Mouse (Mus musculus): Measurements from ENCODE around the gene Prkcb. TPM values are rescaled to one million over a fixed set of nuclear protein-coding genes. Genes with fewer than 3 reads are reported as not detected.
A peak's percentile ranks its signal among the peaks of the same experiment; 100 is the strongest.

Gene Prkcb
- polyA plus RNA-seq, 1 experiment from 2014 or later: 4.1 TPM

- H3K9ac ChIP-seq (ENCODE audit: low read depth, low read length): no peak overlapping the region
- no peak overlapping the region for H3K27ac ChIP-seq (ENCODE audit: low read length)
- no peaks in the 10 kb centered on the region for H3K27me3 ChIP-seq (replicated peaks; ENCODE audit: control insufficient read depth, insufficient read depth, low read length)
- H3K4me1 ChIP-seq (ENCODE audit: control insufficient read depth, insufficient read depth, low read length): no peaks in the 10 kb centered on the region
- no peak overlapping the region for H3K4me2 ChIP-seq (ENCODE audit: low read depth, low read length)
- 83% methylated on average over 7 of the region's 7 CpGs for WGBS
- no peak for ATAC-seq
- no peak overlapping the region for H3K4me3 ChIP-seq (ENCODE audit: low read length)
- no peaks in the 10 kb centered on the region for H3K9me3 ChIP-seq (ENCODE audit: control insufficient read depth, low read length)
- no peaks in the 10 kb centered on the region for H3K36me3 ChIP-seq (ENCODE audit: control insufficient read depth, insufficient read depth, low read length)
Measured at GRCm38 (mm10) chr7:122367303-122368007, 78.9 kb downstream of the Prkcb start.

DNA sequence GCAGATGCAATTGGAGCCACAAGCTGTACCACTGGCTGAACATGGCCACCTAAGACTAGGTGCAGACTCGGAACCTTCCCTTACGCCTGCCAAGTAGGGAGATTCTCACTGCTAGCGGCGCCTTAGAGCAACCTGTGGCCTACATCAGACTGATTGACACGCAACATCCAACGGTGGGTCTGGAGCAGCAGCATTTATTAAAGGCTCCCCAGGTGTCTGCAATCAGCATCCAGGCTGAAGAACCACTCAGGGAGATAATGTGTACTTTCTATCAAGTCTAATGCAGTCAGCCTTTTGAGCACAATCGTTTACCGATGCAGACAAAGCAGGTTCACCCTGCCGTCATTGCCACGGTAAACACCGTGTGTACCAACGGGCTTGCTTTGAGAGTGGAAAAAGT lies 81.9 kb downstream of the Prkcb start:
- H3K27ac ChIP-seq (ENCODE audit: low read length): no peak overlapping the region
- no peaks in the 10 kb centered on the region for H3K9me3 ChIP-seq (ENCODE audit: control insufficient read depth, low read length)
- H3K4me2 ChIP-seq (ENCODE audit: low read depth, low read length): no peak overlapping the region
- no peaks in the 10 kb centered on the region for H3K36me3 ChIP-seq (ENCODE audit: control insufficient read depth, insufficient read depth, low read length)
- H3K27me3 ChIP-seq (replicated peaks; ENCODE audit: control insufficient read depth, insufficient read depth, low read length): no peaks in the 10 kb centered on the region
- no peaks in the 10 kb centered on the region for H3K4me1 ChIP-seq (ENCODE audit: control insufficient read depth, insufficient read depth, low read length)
- 86% methylated on average over 12 of the region's 12 CpGs for WGBS
- no peak for ATAC-seq
- H3K9ac ChIP-seq (ENCODE audit: low read depth, low read length): no peak overlapping the region
- no peak overlapping the region for H3K4me3 ChIP-seq (ENCODE audit: low read length)

DNA sequence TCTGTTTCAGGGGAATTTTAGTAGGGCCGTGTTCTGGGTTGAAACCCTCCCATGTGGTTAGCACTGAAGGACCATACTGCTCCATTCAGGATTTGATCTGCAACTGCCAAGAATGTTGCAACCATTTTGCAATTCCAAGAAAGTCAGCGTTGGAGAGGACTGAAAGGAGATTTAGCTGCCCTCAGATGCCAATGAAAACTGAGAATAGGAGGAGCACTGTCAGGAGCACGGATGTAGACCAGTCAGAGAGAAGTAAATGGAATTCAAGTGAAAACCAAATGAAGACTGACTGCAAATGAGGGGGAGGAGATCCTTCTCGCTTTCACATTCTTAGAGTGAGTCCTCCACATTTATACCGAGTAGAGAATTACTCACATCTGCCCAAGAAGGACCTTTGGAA lies 83.4 kb downstream of the Prkcb start:
- ATAC-seq: no peak
- no peaks in the 10 kb centered on the region for H3K9me3 ChIP-seq (ENCODE audit: control insufficient read depth, low read length)
- H3K36me3 ChIP-seq (ENCODE audit: control insufficient read depth, insufficient read depth, low read length): no peaks in the 10 kb centered on the region
- 74% methylated on average over 5 of the region's 5 CpGs for WGBS
- H3K4me2 ChIP-seq (ENCODE audit: low read depth, low read length): no peak overlapping the region
- H3K9ac ChIP-seq (ENCODE audit: low read depth, low read length): no peak overlapping the region
- no peaks in the 10 kb centered on the region for H3K27me3 ChIP-seq (replicated peaks; ENCODE audit: control insufficient read depth, insufficient read depth, low read length)
- no peaks in the 10 kb centered on the region for H3K4me1 ChIP-seq (ENCODE audit: control insufficient read depth, insufficient read depth, low read length)
- H3K4me3 ChIP-seq (ENCODE audit: low read length): no peak overlapping the region
- no peak overlapping the region for H3K27ac ChIP-seq (ENCODE audit: low read length)

DNA sequence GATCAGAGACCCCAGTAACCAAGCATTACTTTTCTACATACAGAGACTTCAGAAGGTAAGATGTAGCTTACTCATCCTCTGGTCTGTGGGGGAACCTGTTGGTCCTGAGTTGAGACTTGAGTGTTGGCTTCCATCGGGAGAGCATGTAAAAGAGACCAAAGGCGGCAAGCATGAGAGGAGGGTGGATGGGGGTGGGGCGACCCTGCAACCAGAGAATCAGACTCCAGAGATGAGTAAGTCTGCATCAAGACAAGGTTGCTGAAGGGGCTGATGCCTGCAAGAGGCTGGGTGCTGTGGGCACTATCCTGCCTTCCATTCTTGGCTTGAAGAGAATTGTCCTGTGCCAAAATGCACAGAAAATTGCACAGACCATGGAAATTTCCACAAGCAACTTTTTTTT lies 83.8 kb downstream of the Prkcb start:
- 75% methylated on average over 3 of the region's 3 CpGs for WGBS
- ATAC-seq: no peak

GRCm38 (mm10) chr7:122376845-122377244 lies 88.3 kb downstream of the Prkcb start:
- Histone ChIP-seq H3K9me3 (ENCODE audit: control insufficient read depth, low read length) (no peaks in the 10 kb centered on the region), H3K36me3 (ENCODE audit: control insufficient read depth, insufficient read depth, low read length) (no peaks in the 10 kb centered on the region), H3K4me1 (ENCODE audit: control insufficient read depth, insufficient read depth, low read length) (0 out of 2 replicates have a peak, but pooled peaks cover 2% of the 10 kb centered on the region), H3K4me2 (ENCODE audit: low read depth, low read length) (no peak overlapping the region), H3K27me3 (replicated peaks; ENCODE audit: control insufficient read depth, insufficient read depth, low read length) (no peaks in the 10 kb centered on the region; the same call in 1 of the 2 replicates), H3K27ac (ENCODE audit: low read length) (no peak overlapping the region), H3K4me3 (ENCODE audit: low read length) (no peak overlapping the region), H3K9ac (ENCODE audit: low read depth, low read length) (no peak overlapping the region)
- no peak for ATAC-seq

More for the DNA sequence above, 83.8 kb downstream of the Prkcb start:
- no peaks in the 10 kb centered on the region for H3K4me1 ChIP-seq (ENCODE audit: control insufficient read depth, insufficient read depth, low read length)
- H3K9me3 ChIP-seq (ENCODE audit: control insufficient read depth, low read length): no peaks in the 10 kb centered on the region
- H3K9ac ChIP-seq (ENCODE audit: low read depth, low read length): no peak overlapping the region
- H3K36me3 ChIP-seq (ENCODE audit: control insufficient read depth, insufficient read depth, low read length): no peaks in the 10 kb centered on the region
- no peak overlapping the region for H3K27ac ChIP-seq (ENCODE audit: low read length)
- no peak overlapping the region for H3K4me3 ChIP-seq (ENCODE audit: low read length)
- H3K27me3 ChIP-seq (replicated peaks; ENCODE audit: control insufficient read depth, insufficient read depth, low read length): no peaks in the 10 kb centered on the region
- no peak overlapping the region for H3K4me2 ChIP-seq (ENCODE audit: low read depth, low read length)

GRCm38 (mm10) chr7:122377967-122378366 lies 89.4 kb downstream of the Prkcb start:
- no peak for ATAC-seq

GRCm38 (mm10) chr7:122378473-122378872 lies 89.9 kb downstream of the Prkcb start:
- no peak overlapping the region for H3K27ac ChIP-seq (ENCODE audit: low read length)
- 0 out of 2 replicates have a peak, but pooled peaks cover 2% of the 10 kb centered on the region for H3K4me1 ChIP-seq (ENCODE audit: control insufficient read depth, insufficient read depth, low read length)
- no peaks in the 10 kb centered on the region for H3K36me3 ChIP-seq (ENCODE audit: control insufficient read depth, insufficient read depth, low read length)
- no peaks in the 10 kb centered on the region; the same call in 1 of the 2 replicates for H3K27me3 ChIP-seq (replicated peaks; ENCODE audit: control insufficient read depth, insufficient read depth, low read length)
- H3K9me3 ChIP-seq (ENCODE audit: control insufficient read depth, low read length): no peaks in the 10 kb centered on the region
- no peak overlapping the region for H3K9ac ChIP-seq (ENCODE audit: low read depth, low read length)
- H3K4me2 ChIP-seq (ENCODE audit: low read depth, low read length): no peak overlapping the region
- 46% methylated on average over 10 of the region's 10 CpGs for WGBS
- peak; percentile 28; the same call in 1 of the 2 replicates for ATAC-seq
- H3K4me3 ChIP-seq (ENCODE audit: low read length): no peak overlapping the region

More at GRCm38 (mm10) chr7:122377967-122378366, 89.4 kb downstream of the Prkcb start:
- no peak overlapping the region for H3K9ac ChIP-seq (ENCODE audit: low read depth, low read length)
- H3K4me1 ChIP-seq (ENCODE audit: control insufficient read depth, insufficient read depth, low read length): 0 out of 2 replicates have a peak, but pooled peaks cover 2% of the 10 kb centered on the region
- H3K27me3 ChIP-seq (replicated peaks; ENCODE audit: control insufficient read depth, insufficient read depth, low read length): no peaks in the 10 kb centered on the region; the same call in 1 of the 2 replicates
- H3K36me3 ChIP-seq (ENCODE audit: control insufficient read depth, insufficient read depth, low read length): no peaks in the 10 kb centered on the region
- WGBS: 82% methylated on average over 3 of the region's 3 CpGs
- no peak overlapping the region for H3K27ac ChIP-seq (ENCODE audit: low read length)
- no peaks in the 10 kb centered on the region for H3K9me3 ChIP-seq (ENCODE audit: control insufficient read depth, low read length)
- H3K4me2 ChIP-seq (ENCODE audit: low read depth, low read length): no peak overlapping the region
- no peak overlapping the region for H3K4me3 ChIP-seq (ENCODE audit: low read length)

DNA sequence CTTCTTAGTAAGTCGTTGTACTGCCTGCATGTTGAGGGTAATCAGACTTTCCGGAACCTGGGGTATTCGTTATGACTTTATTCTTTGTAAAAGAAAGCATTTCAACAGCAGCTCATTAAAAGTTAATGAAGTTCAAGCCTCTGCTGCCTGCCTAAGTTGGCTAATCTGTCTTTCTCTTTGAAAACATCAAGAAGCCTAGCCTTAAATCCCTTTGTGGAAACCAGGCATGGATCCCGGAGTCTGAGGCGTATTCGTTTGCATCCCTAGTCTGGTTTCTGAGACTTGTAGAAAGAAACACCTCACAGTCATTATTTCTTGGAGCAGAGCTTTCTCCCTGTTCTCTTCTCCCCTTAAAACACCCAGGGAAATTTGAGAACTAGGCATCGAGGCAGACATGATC lies 90.7 kb downstream of the Prkcb start:
- H3K27me3 ChIP-seq (replicated peaks; ENCODE audit: control insufficient read depth, insufficient read depth, low read length): no peaks in the 10 kb centered on the region; the same call in 1 of the 2 replicates
- WGBS: 72% methylated on average over 7 of the region's 7 CpGs
- no peaks in the 10 kb centered on the region for H3K36me3 ChIP-seq (ENCODE audit: control insufficient read depth, insufficient read depth, low read length)
- H3K4me2 ChIP-seq (ENCODE audit: low read depth, low read length): no peak overlapping the region
- ATAC-seq: no peak
- H3K4me1 ChIP-seq (ENCODE audit: control insufficient read depth, insufficient read depth, low read length): 0 out of 2 replicates have a peak, but pooled peaks cover 2% of the 10 kb centered on the region
- no peak overlapping the region for H3K9ac ChIP-seq (ENCODE audit: low read depth, low read length)
- H3K9me3 ChIP-seq (ENCODE audit: control insufficient read depth, low read length): no peaks in the 10 kb centered on the region
- H3K27ac ChIP-seq (ENCODE audit: low read length): no peak overlapping the region
- H3K4me3 ChIP-seq (ENCODE audit: low read length): no peak overlapping the region

- H3K27ac ChIP-seq (ENCODE audit: low read length): no peak overlapping the region
- H3K4me3 ChIP-seq (ENCODE audit: low read length): no peak overlapping the region
- no peak for ATAC-seq
- H3K36me3 ChIP-seq (ENCODE audit: control insufficient read depth, insufficient read depth, low read length): no peaks in the 10 kb centered on the region
- no peak overlapping the region for H3K4me2 ChIP-seq (ENCODE audit: low read depth, low read length)
- H3K9ac ChIP-seq (ENCODE audit: low read depth, low read length): no peak overlapping the region
- no peaks in the 10 kb centered on the region for H3K9me3 ChIP-seq (ENCODE audit: control insufficient read depth, low read length)
- 88% methylated on average over 10 of the region's 10 CpGs for WGBS
- 0 out of 2 replicates have a peak, but pooled peaks cover 2% of the 10 kb centered on the region for H3K4me1 ChIP-seq (ENCODE audit: control insufficient read depth, insufficient read depth, low read length)
- no peaks in the 10 kb centered on the region; the same call in 1 of the 2 replicates for H3K27me3 ChIP-seq (replicated peaks; ENCODE audit: control insufficient read depth, insufficient read depth, low read length)
Measured at GRCm38 (mm10) chr7:122380336-122381130, 92.0 kb downstream of the Prkcb start.
